Mouse (Mus musculus) liver, embryonic 12.5 days (tissue): Measurements from ENCODE around the gene Fbxl19. TPM values are rescaled to one million over a fixed set of nuclear protein-coding genes. Genes with fewer than 3 reads are reported as not detected.

ENCODE experiments used
- ATAC-seq: fragments of 200-750 bp; cut with Nextera tagmentation; 2 replicates; pipeline ENCODE4 v1.8.0; 2017; ENCODE audit warnings: moderate number of reproducible peaks, mild to moderate bottlenecking, moderate library complexity
- H3K27ac ChIP-seq: fragments of 300-500 bp; sonication (generic); 2 replicates; pipeline ENCODE4 v1.5.1; 2016; ENCODE audit warnings: mild to moderate bottlenecking
- H3K27me3 ChIP-seq: fragments of 300-500 bp; sonication (generic); replicated peaks from 2 replicates; pipeline ENCODE4 v1.6.1; 2016; ENCODE audit warnings: mild to moderate bottlenecking, moderate library complexity
- H3K36me3 ChIP-seq: fragments of 300-500 bp; sonication (generic); 2 replicates; pipeline ENCODE4 v1.6.1; 2016; ENCODE audit warnings: mild to moderate bottlenecking, moderate library complexity
- H3K4me1 ChIP-seq: fragments of 300-500 bp; sonication (generic); 2 replicates; pipeline ENCODE4 v1.6.1; 2016
- H3K4me2 ChIP-seq: fragments of 300-500 bp; sonication (generic); 2 replicates; pipeline ENCODE4 v1.6.1; 2016; ENCODE audit warnings: mild to moderate bottlenecking, moderate library complexity
- H3K4me3 ChIP-seq: fragments of 300-500 bp; sonication (generic); 2 replicates; pipeline ENCODE4 v1.5.1; 2016; ENCODE audit warnings: mild to moderate bottlenecking, moderate library complexity
- H3K9ac ChIP-seq: fragments of 300-500 bp; sonication (generic); 2 replicates; pipeline ENCODE4 v1.6.1; 2016; ENCODE audit warnings: mild to moderate bottlenecking, moderate library complexity
- H3K9me3 ChIP-seq: fragments of 300-500 bp; sonication (generic); replicated peaks from 2 replicates; pipeline ENCODE4 v1.6.1; 2016; ENCODE audit warnings: mild to moderate bottlenecking, moderate library complexity
- WGBS: fragments of 180-500 bp; shearing (Covaris S2); methylation state at CpG from one replicate; pipeline ENCODE4 v1.1.7; 2016; ENCODE audit not compliant: insufficient replicate concordance; 5-methylcytosine and 5-hydroxymethylcytosine counted together
- polyA plus RNA-seq: library from polyadenylated mRNA; unstranded; fragments of >200 nt; fragmentation: Nextera tagmentation; extraction: Ambion mirVana; gene quantifications from 2 replicates; pipeline ENCODE4 v1.2.1, GENCODE M21; 2016

Gene Fbxl19
- polyA plus RNA-seq = 3.7 TPM in 2 replicates

GRCm38 (mm10) chr7:127744366-127745045 is at the start of gene Fbxl19:
Fbxl19 (plus strand) TSS chr7:127744543.
- Histone ChIP-seq H3K9me3 (no peaks in the 10 kb centered on the region), H3K27ac (peak within 1 kb of the TSS; percentile 86), H3K27me3 (no peaks in the 10 kb centered on the region), H3K4me3 (peak within 1 kb of the TSS; percentile 77), H3K4me1 (peaks cover 32% of the 10 kb centered on the region), H3K4me2 (peak within 1 kb of the TSS; percentile 97), H3K36me3 (peaks cover 16% of the 10 kb centered on the region), H3K9ac (peak within 1 kb of the TSS; percentile 67)
- under 1% methylated on average over 26 of the region's 26 CpGs for WGBS
- ATAC-seq = no peak

- Histone ChIP-seq H3K36me3 (peaks cover 17% of the 10 kb centered on the region; the same call in 1 of the 2 replicates), H3K4me3 (no peak overlapping the region), H3K9ac (no peak overlapping the region), H3K4me2 (no peak overlapping the region), H3K27me3 (no peaks in the 10 kb centered on the region), H3K27ac (no peak overlapping the region), H3K4me1 (peaks cover 20% of the 10 kb centered on the region), H3K9me3 (no peaks in the 10 kb centered on the region)
- no peak for ATAC-seq
- 59% methylated on average over 6 of the region's 6 CpGs for WGBS
Observed at GRCm38 (mm10) chr7:127698986-127699385, 45.4 kb upstream of the Fbxl19 start.

GRCm38 (mm10) chr7:127700712-127701331 is 43.5 kb upstream of the Fbxl19 start:
- Histone ChIP-seq H3K4me3 (no peak overlapping the region), H3K27me3 (no peaks in the 10 kb centered on the region), H3K27ac (no peak overlapping the region), H3K9ac (no peak overlapping the region), H3K4me2 (no peak overlapping the region), H3K36me3 (peaks cover 32% of the 10 kb centered on the region), H3K4me1 (peaks cover 20% of the 10 kb centered on the region), H3K9me3 (no peaks in the 10 kb centered on the region)
- no peak for ATAC-seq
- 40% methylated on average over 3 of the region's 3 CpGs for WGBS

GRCm38 (mm10) chr7:127703561-127704178 is 40.7 kb upstream of the Fbxl19 start:
- Histone ChIP-seq H3K4me1 (peaks cover 37% of the 10 kb centered on the region), H3K36me3 (peaks cover 44% of the 10 kb centered on the region), H3K4me2 (no peak overlapping the region), H3K27ac (no peak overlapping the region), H3K27me3 (no peaks in the 10 kb centered on the region), H3K4me3 (no peak overlapping the region), H3K9me3 (no peaks in the 10 kb centered on the region), H3K9ac (no peak overlapping the region)
- 78% methylated on average over 8 of the region's 8 CpGs for WGBS
- ATAC-seq = no peak

GRCm38 (mm10) chr7:127704598-127704997 is 39.7 kb upstream of the Fbxl19 start:
- no peaks in the 10 kb centered on the region for H3K27me3 ChIP-seq
- peaks cover 46% of the 10 kb centered on the region for H3K4me1 ChIP-seq
- H3K27ac ChIP-seq = no peak overlapping the region
- no peak for ATAC-seq
- no peak overlapping the region for H3K9ac ChIP-seq
- WGBS = 73% methylated on average over 6 of the region's 6 CpGs
- H3K9me3 ChIP-seq = no peaks in the 10 kb centered on the region
- H3K4me3 ChIP-seq = no peak overlapping the region
- peaks cover 44% of the 10 kb centered on the region for H3K36me3 ChIP-seq
- H3K4me2 ChIP-seq = no peak overlapping the region

- Histone ChIP-seq H3K4me1 (peaks cover 41% of the 10 kb centered on the region), H3K27me3 (no peaks in the 10 kb centered on the region), H3K36me3 (peaks cover 39% of the 10 kb centered on the region), H3K4me3 (no peak overlapping the region), H3K9me3 (no peaks in the 10 kb centered on the region), H3K9ac (no peak overlapping the region), H3K4me2 (no peak overlapping the region), H3K27ac (no peak overlapping the region)
- WGBS = 71% methylated on average over 4 of the region's 4 CpGs
- no peak for ATAC-seq
Observed at GRCm38 (mm10) chr7:127705706-127706105, 38.6 kb upstream of the Fbxl19 start.

GRCm38 (mm10) chr7:127707045-127707956 is 37.0 kb upstream of the Fbxl19 start:
- Histone ChIP-seq H3K4me2 (peak overlapping the region; percentile 99), H3K27ac (peak overlapping the region; percentile 90), H3K36me3 (peaks cover 39% of the 10 kb centered on the region), H3K9ac (peak overlapping the region; percentile 81), H3K4me3 (peak overlapping the region; percentile 79), H3K27me3 (no peaks in the 10 kb centered on the region), H3K4me1 (peaks cover 44% of the 10 kb centered on the region), H3K9me3 (no peaks in the 10 kb centered on the region)
- WGBS = 34% methylated on average over 22 of the region's 22 CpGs
- no peak for ATAC-seq

GRCm38 (mm10) chr7:127707957-127708206 is 36.5 kb upstream of the Fbxl19 start:
- Histone ChIP-seq H3K4me1 (peaks cover 49% of the 10 kb centered on the region), H3K27ac (peak overlapping the region; percentile 90), H3K4me2 (peak overlapping the region; percentile 99), H3K36me3 (peaks cover 38% of the 10 kb centered on the region), H3K9ac (peak overlapping the region; percentile 81), H3K4me3 (peak overlapping the region; percentile 79), H3K9me3 (no peaks in the 10 kb centered on the region), H3K27me3 (no peaks in the 10 kb centered on the region)
- ATAC-seq = no peak
- WGBS = under 1% methylated on average over 5 of the region's 5 CpGs

GRCm38 (mm10) chr7:127708207-127709078 is 35.9 kb upstream of the Fbxl19 start, which contains the start of gene Bcl7c:
Bcl7c (minus strand) TSS chr7:127708933.
- peaks cover 54% of the 10 kb centered on the region for H3K4me1 ChIP-seq
- peak within 1 kb of the TSS; percentile 81 for H3K9ac ChIP-seq
- ATAC-seq = peak; percentile 91
- H3K9me3 ChIP-seq = no peaks in the 10 kb centered on the region
- peaks cover 32% of the 10 kb centered on the region for H3K36me3 ChIP-seq
- under 1% methylated on average over 78 of the region's 90 CpGs for WGBS
- peak within 1 kb of the TSS; percentile 99 for H3K4me2 ChIP-seq
- H3K4me3 ChIP-seq = peak within 1 kb of the TSS; percentile 79
- peak within 1 kb of the TSS; percentile 90 for H3K27ac ChIP-seq
- no peaks in the 10 kb centered on the region for H3K27me3 ChIP-seq

- peaks cover 24% of the 10 kb centered on the region for H3K36me3 ChIP-seq
- 71% methylated on average over 5 of the region's 5 CpGs for WGBS
- H3K27me3 ChIP-seq = no peaks in the 10 kb centered on the region
- peaks cover 49% of the 10 kb centered on the region for H3K4me1 ChIP-seq
- H3K9me3 ChIP-seq = no peaks in the 10 kb centered on the region
- H3K9ac ChIP-seq = peak overlapping the region; percentile 81
- H3K4me3 ChIP-seq = peak overlapping the region; percentile 79
- H3K4me2 ChIP-seq = peak overlapping the region; percentile 99
- ATAC-seq = no peak
- H3K27ac ChIP-seq = peak overlapping the region; percentile 90
Observed at GRCm38 (mm10) chr7:127709261-127709979, 34.9 kb upstream of the Fbxl19 start.
